Mouse (Mus musculus): ENCODE measurements around the gene Pacs2. TPM values are rescaled to one million over a fixed set of nuclear protein-coding genes. Genes with fewer than 3 reads are reported as not detected.

The Pacs2 gene
- 10.7 and 18.3 TPM in 2 replicates for total RNA-seq (2015; ENCODE audit: low replicate concordance)
- total RNA-seq (2017; ENCODE audit: low replicate concordance) = 12.7 and 14.5 TPM in 2 replicates

DNA sequence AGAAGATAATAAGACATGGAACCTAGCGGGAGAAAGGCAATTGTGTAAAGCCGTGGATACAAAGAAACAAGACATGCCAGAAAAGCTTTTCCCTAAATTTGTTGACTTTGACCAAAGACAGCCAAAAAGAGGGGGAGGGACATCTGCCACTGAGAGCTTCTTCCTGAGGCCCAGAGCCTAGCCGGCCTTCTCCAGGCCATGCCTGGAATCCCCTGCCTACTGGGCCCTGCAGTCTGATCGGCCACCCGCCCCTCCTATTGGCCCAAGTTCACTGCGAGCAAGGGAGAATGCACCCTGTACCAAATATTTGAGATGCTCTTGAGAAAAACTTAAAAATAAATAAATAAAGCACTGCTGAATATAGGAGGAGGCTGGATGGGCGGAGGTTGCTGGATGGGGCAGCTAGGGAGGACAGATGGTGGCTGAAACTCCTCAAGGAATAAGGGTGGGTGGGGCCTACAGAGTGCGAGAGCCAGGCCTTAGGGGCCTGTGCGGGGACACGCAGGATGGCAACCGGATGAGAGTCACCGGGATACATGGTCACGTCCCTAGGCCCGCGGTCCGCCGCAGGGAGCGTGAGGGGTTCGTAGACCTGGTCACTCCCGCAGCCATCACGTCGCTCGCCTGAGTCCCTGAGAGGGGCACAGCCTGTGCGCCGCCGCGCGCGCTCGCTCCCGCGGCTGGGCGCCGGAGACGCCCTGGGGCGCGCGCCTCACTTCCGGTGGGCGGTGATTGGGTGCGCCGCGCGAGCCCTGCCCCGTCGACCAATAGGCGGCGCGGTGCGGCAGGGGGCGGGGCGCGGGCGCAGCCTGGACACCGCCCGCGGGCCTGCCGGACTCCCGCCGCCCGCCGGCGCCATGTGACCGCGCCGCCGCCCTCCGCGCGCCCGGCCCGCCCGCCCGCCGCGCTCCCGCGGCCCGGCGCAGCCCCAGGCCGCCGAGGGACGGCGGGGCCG, at the start of gene Pacs2:
TSS of gene Pacs2 (plus strand) at position 905 of the 955 bp plus-strand sequence.
- ATAC-seq (replicated peaks; ENCODE audit: low FRiP score, poor library complexity, severe bottlenecking) = peak; percentile 76

DNA sequence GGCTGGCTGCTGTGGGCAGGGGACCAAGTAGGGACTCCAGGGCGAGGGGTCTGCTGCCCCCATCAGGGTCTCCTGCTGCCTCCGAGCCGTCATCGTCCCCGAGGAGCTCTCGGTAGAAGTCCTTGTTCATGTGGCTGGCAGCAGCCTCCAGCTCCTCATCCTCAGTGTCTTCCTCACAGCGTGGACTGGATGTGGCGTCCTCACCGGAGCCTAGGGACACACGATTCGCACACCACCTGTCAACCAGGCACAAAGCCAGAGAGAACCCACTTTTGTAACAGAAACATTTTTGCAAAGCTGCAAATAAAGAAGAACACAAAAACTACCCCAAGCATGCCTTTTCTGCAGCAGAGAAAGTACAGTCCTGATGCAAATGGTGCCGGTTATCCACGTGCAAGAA, 48.5 kb upstream of the Pacs2 start:
- ATAC-seq (replicated peaks; ENCODE audit: low FRiP score, poor library complexity, severe bottlenecking) = no peak

DNA sequence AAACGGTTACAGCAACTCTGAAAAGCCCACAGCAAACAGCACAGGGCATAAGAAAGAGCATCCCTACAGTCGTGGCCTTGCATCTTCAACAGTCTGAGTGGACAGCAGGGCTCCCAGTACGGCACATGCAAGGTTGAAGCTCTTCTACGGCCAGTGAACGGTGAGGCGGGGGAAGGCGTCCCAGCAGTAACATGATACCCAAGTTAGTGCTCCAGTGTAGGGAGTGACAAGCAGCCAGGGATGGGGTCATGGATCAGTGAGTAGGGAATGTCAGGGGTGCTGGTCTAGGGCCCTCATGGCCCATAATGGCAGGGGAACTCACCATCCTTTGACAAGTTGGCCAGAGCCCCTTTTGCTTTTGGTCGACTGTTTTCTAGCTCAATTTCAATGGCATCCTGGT, 45.4 kb upstream of the Pacs2 start:
- no peak for ATAC-seq (replicated peaks; ENCODE audit: low FRiP score, poor library complexity, severe bottlenecking)

- ATAC-seq (replicated peaks; ENCODE audit: low FRiP score, poor library complexity, severe bottlenecking) = no peak
These were observed 44.7 kb upstream of the Pacs2 start for GRCm38 (mm10) chr12:112969616-112970015.

DNA sequence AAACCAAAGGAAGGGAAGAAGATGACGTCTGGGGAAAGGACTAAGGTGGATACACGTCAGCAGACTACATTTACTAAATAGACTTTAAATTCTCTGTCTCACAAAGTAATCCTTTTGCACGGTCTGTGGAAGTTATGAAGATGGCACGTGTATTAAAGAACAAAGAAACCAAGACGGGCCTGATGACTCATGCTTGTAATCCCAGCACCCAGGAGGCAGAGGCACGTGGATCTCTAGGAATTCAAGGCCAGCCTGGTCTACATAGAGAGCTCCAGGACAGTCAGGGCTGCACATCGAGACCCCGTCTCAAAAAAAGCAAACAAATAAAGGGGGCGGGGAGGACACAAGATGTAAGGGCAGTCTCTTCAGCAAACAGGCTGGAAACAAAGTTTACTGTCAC, 39.6 kb upstream of the Pacs2 start:
- ATAC-seq (replicated peaks; ENCODE audit: low FRiP score, poor library complexity, severe bottlenecking) = no peak

GRCm38 (mm10) chr12:112976371-112977073, 37.8 kb upstream of the Pacs2 start, which contains the start of gene Btbd6:
TSS of gene Btbd6 (plus strand) at chr12:112976482.
- peak; percentile 81 for ATAC-seq (replicated peaks; ENCODE audit: low FRiP score, poor library complexity, severe bottlenecking)

- no peak for ATAC-seq (replicated peaks; ENCODE audit: low FRiP score, poor library complexity, severe bottlenecking)
These were observed 37.2 kb upstream of the Pacs2 start for GRCm38 (mm10) chr12:112977156-112977555.

GRCm38 (mm10) chr12:112982031-112982430, 32.3 kb upstream of the Pacs2 start:
- no peak for ATAC-seq (replicated peaks; ENCODE audit: low FRiP score, poor library complexity, severe bottlenecking)

- 0 out of 2 replicates have a peak, but pooled peaks have one; percentile 57 for ATAC-seq (replicated peaks; ENCODE audit: low FRiP score, poor library complexity, severe bottlenecking)
These were observed 29.0 kb upstream of the Pacs2 start for GRCm38 (mm10) chr12:112985346-112985745.

- ATAC-seq (replicated peaks; ENCODE audit: low FRiP score, poor library complexity, severe bottlenecking) = no peak
These were observed 26.4 kb upstream of the Pacs2 start for GRCm38 (mm10) chr12:112987877-112988276.

GRCm38 (mm10) chr12:112990706-112991405, 23.5 kb upstream of the Pacs2 start:
- no peak for ATAC-seq (replicated peaks; ENCODE audit: low FRiP score, poor library complexity, severe bottlenecking)

DNA sequence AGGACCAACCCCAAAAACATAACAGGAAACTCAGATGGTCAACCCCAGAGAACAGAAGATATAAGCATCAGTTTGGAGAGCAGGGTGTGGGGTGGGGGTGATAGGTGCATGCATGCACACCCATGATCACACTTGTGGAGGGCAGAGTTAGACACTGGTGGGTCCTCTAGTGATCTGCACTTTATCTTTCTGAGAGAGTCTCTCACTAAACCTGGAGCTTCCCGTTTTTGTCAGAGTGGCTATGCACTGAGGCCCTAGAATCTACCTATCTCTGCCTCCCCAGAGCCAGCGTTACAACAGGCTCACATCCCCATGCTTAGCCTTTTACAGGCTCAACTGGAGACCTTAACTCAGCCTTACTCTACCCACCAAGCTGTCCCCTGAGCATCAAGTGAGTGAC, 22.9 kb upstream of the Pacs2 start:
- ATAC-seq (replicated peaks; ENCODE audit: low FRiP score, poor library complexity, severe bottlenecking) = 0 out of 2 replicates have a peak, but pooled peaks have one; percentile 8

GRCm38 (mm10) chr12:112994153-112994552, 20.2 kb upstream of the Pacs2 start:
- no peak for ATAC-seq (replicated peaks; ENCODE audit: low FRiP score, poor library complexity, severe bottlenecking)

- peak; percentile 8; the same call in 1 of the 2 replicates for ATAC-seq (replicated peaks; ENCODE audit: low FRiP score, poor library complexity, severe bottlenecking)
These were observed 14.6 kb upstream of the Pacs2 start for GRCm38 (mm10) chr12:112999569-113000293.

- peak; percentile 89 for ATAC-seq (replicated peaks; ENCODE audit: low FRiP score, poor library complexity, severe bottlenecking)
These were observed 13.8 kb upstream of the Pacs2 start, which contains the start of gene Brf1 for GRCm38 (mm10) chr12:113000294-113001132. TSS of gene Brf1 (minus strand) at chr12:113000704.

DNA sequence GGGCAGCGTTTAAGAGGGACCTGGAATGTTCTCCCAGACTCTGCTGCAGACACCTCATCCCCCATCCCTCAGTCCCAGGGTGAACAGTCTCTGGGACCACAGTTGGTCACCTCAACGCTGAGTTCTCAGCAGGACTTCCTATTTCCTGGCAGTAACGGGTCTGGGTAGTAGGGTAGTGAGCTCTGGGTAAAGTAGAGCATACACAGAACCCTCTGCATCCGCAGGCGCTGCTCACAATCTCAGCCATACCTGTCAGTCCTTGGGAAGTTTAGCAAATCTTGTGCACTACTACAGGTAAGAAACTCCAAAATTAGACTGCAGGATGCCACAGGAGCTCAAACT, 13.2 kb upstream of the Pacs2 start:
- ATAC-seq (replicated peaks; ENCODE audit: low FRiP score, poor library complexity, severe bottlenecking) = no peak

GRCm38 (mm10) chr12:113002667-113003066, 11.6 kb upstream of the Pacs2 start:
- no peak for ATAC-seq (replicated peaks; ENCODE audit: low FRiP score, poor library complexity, severe bottlenecking)

- ATAC-seq (replicated peaks; ENCODE audit: low FRiP score, poor library complexity, severe bottlenecking) = no peak
These were observed 10.3 kb upstream of the Pacs2 start for GRCm38 (mm10) chr12:113004011-113004410.
